Mouse (Mus musculus): ENCODE results near the gene Psmd1. TPM values are rescaled to one million over a fixed set of nuclear protein-coding genes. Genes with fewer than 3 reads are reported as not detected.
A peak's percentile ranks its signal among the peaks of the same experiment; 100 is the strongest.

Psmd1 gene
- polyA plus RNA-seq, 1 experiment from 2014 or later, result 134 TPM

DNA sequence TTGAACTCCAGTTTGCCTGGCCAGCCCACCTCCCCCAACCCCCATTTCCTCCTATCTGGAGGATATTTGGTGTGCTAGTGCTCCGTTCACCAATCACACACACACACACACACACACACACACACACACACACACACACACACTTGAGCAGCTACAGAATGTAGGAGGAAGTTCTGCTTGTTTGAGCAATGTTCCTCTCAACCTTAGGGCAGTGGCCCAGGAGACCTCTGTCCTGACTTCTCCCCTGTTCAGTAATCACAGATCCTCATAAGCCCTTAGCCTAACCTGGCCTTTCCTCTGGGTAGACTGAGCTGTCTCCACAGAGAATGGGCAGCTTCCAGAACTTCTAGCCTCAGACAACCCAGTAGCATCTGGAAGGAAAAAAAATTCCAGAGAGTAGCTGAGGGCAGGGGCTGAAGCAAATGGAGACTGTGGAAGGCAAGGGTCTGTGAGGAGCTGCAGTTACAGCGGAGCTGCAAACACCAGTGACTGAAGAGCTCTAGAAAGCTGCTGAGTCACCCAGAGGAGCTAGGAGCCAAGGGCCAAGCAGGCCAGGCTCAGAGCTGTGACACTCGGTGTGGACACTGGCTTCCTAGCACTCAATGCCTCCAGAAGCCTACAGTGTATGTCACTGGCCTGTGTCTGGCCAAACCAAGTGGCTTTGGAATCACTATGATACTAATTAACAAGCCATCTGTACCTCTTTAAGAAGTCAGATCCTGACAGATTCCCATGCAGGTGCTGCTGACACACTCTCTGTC is 25.8 kb upstream of the Psmd1 start:
- no peak overlapping the region for H3K27ac ChIP-seq (replicated peaks in 1 of 2; ENCODE audit: control insufficient read depth in 1 of 2, insufficient read depth in 1 of 2, low read depth in 2 of 2, low read length in 2 of 2)
- H3K9ac ChIP-seq (ENCODE audit: low read length), result no peak overlapping the region
- WGBS, result 51% methylated on average over 3 of the region's 3 CpGs
- H3K36me3 ChIP-seq (ENCODE audit: control insufficient read depth, insufficient read depth, low read length), result no peaks in the 10 kb centered on the region
- no peak overlapping the region for H3K4me2 ChIP-seq (ENCODE audit: low read length)
- H3K27me3 ChIP-seq (ENCODE audit: control insufficient read depth, insufficient read depth, low read length), result peaks cover 3% of the 10 kb centered on the region; the same call in 1 of the 2 replicates
- peaks cover 4% of the 10 kb centered on the region for H3K9me3 ChIP-seq (ENCODE audit: control insufficient read depth, low read length)
- H3K4me1 ChIP-seq (ENCODE audit: control insufficient read depth in 2 of 2, insufficient read depth in 2 of 2, low read length in 2 of 2), result no peaks in the 10 kb centered on the region
- no peak for ATAC-seq (ENCODE audit: insufficient number of reproducible peaks, insufficient read depth, low FRiP score, low read depth)
- no peak overlapping the region for H3K4me3 ChIP-seq (ENCODE audit: control insufficient read depth in 1 of 2, insufficient read depth in 1 of 2, low read depth in 1 of 2, low read length in 2 of 2)

DNA sequence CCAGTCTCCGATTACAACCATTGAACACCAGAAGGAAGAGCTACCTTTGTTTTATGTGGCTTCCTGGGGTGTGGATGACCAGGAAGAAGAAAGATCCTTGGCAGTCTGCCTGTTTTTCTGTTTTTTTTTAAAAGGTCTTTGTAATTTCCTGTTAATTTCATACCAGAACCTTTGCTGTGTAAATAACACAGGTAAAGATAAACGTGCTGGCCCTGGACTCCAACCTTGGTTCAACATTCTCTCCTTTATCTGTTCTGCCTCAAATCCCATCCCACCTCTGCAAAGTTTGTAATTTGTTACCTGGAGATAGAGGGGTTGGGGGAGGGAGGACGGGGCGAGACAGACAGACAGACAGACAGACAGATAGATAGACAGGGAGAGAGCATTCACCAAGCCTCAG is 24.1 kb upstream of the Psmd1 start:
- H3K27ac ChIP-seq (replicated peaks in 1 of 2; ENCODE audit: control insufficient read depth in 1 of 2, insufficient read depth in 1 of 2, low read depth in 2 of 2, low read length in 2 of 2), result no peak overlapping the region
- no peak overlapping the region for H3K4me3 ChIP-seq (ENCODE audit: control insufficient read depth in 1 of 2, insufficient read depth in 1 of 2, low read depth in 1 of 2, low read length in 2 of 2)
- H3K36me3 ChIP-seq (ENCODE audit: control insufficient read depth, insufficient read depth, low read length), result no peaks in the 10 kb centered on the region
- peaks cover 4% of the 10 kb centered on the region for H3K9me3 ChIP-seq (ENCODE audit: control insufficient read depth, low read length)
- ATAC-seq (ENCODE audit: insufficient number of reproducible peaks, insufficient read depth, low FRiP score, low read depth), result no peak
- no peak overlapping the region for H3K9ac ChIP-seq (ENCODE audit: low read length)
- 67% methylated on average over 4 of the region's 4 CpGs for WGBS
- peaks cover 19% of the 10 kb centered on the region for H3K27me3 ChIP-seq (ENCODE audit: control insufficient read depth, insufficient read depth, low read length)
- H3K4me1 ChIP-seq (ENCODE audit: control insufficient read depth in 2 of 2, insufficient read depth in 2 of 2, low read length in 2 of 2), result no peaks in the 10 kb centered on the region
- no peak overlapping the region for H3K4me2 ChIP-seq (ENCODE audit: low read length)

DNA sequence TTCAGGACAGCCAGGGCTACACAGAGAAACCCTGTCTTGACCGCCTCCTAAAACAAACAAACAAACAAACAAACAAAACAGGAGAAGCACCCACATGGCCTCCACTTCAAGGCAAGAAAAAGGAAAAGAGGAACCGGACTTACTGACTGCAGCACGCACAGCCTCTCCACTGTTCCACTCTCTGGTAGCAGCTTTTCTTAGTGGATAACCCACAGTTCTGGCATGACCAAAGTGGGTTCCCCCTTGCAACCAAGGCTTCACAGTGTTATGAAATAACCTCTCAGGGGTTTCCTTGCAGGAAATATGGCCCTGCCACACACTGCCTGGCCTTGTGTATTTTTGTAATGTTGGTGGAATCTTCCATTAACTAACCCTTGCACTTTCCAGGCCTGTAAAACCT is 23.4 kb upstream of the Psmd1 start:
- no peak overlapping the region for H3K27ac ChIP-seq (replicated peaks in 1 of 2; ENCODE audit: control insufficient read depth in 1 of 2, insufficient read depth in 1 of 2, low read depth in 2 of 2, low read length in 2 of 2)
- ATAC-seq (ENCODE audit: insufficient number of reproducible peaks, insufficient read depth, low FRiP score, low read depth), result no peak
- H3K9me3 ChIP-seq (ENCODE audit: control insufficient read depth, low read length), result peaks cover 4% of the 10 kb centered on the region
- H3K4me3 ChIP-seq (ENCODE audit: control insufficient read depth in 1 of 2, insufficient read depth in 1 of 2, low read depth in 1 of 2, low read length in 2 of 2), result no peak overlapping the region
- H3K27me3 ChIP-seq (ENCODE audit: control insufficient read depth, insufficient read depth, low read length), result peaks cover 25% of the 10 kb centered on the region
- 85% methylated on average over 3 of the region's 3 CpGs for WGBS
- no peaks in the 10 kb centered on the region for H3K36me3 ChIP-seq (ENCODE audit: control insufficient read depth, insufficient read depth, low read length)
- 0 out of 4 replicates have a peak, but pooled peaks cover 0 to 2% of the 10 kb centered on the region in 2 experiments for H3K4me1 ChIP-seq (ENCODE audit: control insufficient read depth in 2 of 2, insufficient read depth in 2 of 2, low read length in 2 of 2)
- no peak overlapping the region for H3K4me2 ChIP-seq (ENCODE audit: low read length)
- H3K9ac ChIP-seq (ENCODE audit: low read length), result no peak overlapping the region

DNA sequence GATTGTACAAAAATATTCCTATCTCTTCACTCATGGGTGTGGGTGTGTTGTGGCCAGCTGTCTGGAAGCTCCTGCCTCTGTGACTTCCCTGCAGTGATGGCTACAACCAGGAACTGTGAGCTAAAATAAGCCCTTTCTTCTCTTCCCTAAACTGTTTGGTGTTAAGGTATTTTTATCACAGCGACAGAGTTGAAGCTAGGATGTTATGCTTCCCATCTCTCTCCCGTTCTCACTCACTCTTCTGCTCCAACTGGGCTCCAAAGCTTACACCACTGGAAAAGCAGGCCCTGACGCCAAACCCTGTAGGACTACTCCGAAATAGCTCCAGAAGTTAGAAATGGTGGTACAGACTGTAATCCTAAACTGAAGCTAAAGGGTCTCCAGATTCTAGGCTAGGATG is 19.1 kb upstream of the Psmd1 start:
- Histone ChIP-seq H3K4me1 (ENCODE audit: control insufficient read depth in 2 of 2, insufficient read depth in 2 of 2, low read length in 2 of 2) (peaks cover 11 to 22% of the 10 kb centered on the region in 2 experiments), H3K27ac (replicated peaks in 1 of 2; ENCODE audit: control insufficient read depth in 1 of 2, insufficient read depth in 1 of 2, low read depth in 2 of 2, low read length in 2 of 2) (no peak overlapping the region), H3K9me3 (ENCODE audit: control insufficient read depth, low read length) (peaks cover 4% of the 10 kb centered on the region), H3K27me3 (ENCODE audit: control insufficient read depth, insufficient read depth, low read length) (peaks cover 54% of the 10 kb centered on the region), H3K9ac (ENCODE audit: low read length) (no peak overlapping the region), H3K36me3 (ENCODE audit: control insufficient read depth, insufficient read depth, low read length) (no peaks in the 10 kb centered on the region), H3K4me3 (ENCODE audit: control insufficient read depth in 1 of 2, insufficient read depth in 1 of 2, low read depth in 1 of 2, low read length in 2 of 2) (no peak overlapping the region), H3K4me2 (ENCODE audit: low read length) (no peak overlapping the region)
- 55% methylated on average over 4 of the region's 4 CpGs for WGBS
- no peak for ATAC-seq (ENCODE audit: insufficient number of reproducible peaks, insufficient read depth, low FRiP score, low read depth)

DNA sequence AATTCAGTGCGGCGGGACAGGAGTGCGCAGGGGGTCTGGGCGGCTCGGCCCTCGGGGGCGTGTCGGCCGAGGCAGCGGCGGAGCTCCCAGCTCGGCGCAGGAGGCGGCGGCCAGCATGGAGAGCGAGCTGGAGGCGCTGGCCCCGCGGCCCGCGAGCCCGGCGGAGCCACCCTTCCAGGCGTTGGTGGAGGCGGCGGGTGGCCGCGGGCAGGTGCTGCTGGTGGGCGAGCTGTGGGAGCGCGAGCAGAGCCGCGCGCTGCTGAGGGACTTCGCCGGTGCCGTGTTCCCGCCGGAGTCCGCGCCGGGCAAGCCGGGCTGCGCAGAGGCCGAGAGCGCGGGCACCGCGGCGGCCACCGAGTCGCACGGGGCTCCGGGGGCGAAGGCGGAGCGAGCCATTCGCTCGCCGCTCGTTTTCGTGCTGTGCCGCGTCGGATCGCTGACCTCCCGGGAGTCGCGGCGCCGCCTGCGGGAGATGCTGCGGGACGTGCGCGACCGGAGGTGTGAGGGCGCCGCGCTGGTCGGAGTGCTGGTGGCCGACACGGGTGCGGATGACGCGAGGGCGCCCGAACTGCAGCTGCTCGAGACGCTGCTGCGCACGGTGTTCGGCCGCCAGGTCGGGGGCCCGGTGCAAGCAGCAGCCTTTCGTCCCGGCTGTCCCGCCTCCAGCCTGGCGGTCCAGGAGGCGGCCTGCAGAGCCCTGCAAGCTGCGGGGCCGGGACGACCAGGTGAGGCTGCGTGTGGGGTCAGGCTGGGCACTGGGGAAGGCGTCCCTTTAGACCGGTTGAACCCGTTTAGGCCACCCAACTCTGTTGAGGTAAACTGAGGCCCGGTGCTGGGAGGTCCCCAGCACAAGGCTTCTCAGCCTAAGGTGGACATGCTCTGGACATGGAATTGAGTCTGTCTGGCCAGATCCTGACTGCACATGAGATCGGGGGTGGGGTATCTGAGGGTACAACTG is 18.1 kb upstream of the Psmd1 start, which contains the start of gene 2810459M11Rik:
Gene 2810459M11Rik, plus strand, starts transcription at position 16 of the 958 bp plus-strand sequence.
- Histone ChIP-seq H3K4me2 (ENCODE audit: low read length) (peak within 1 kb of the TSS; percentile 98), H3K27ac (replicated peaks in 1 of 2; ENCODE audit: control insufficient read depth in 1 of 2, insufficient read depth in 1 of 2, low read depth in 2 of 2, low read length in 2 of 2) (no peak within 1 kb of the TSS), H3K4me1 (ENCODE audit: control insufficient read depth in 2 of 2, insufficient read depth in 2 of 2, low read length in 2 of 2) (peaks cover 11 to 22% of the 10 kb centered on the region in 2 experiments), H3K27me3 (ENCODE audit: control insufficient read depth, insufficient read depth, low read length) (peaks cover 54% of the 10 kb centered on the region), H3K4me3 (ENCODE audit: control insufficient read depth in 1 of 2, insufficient read depth in 1 of 2, low read depth in 1 of 2, low read length in 2 of 2) (peak within 1 kb of the TSS; percentile 53 to 58), H3K9ac (ENCODE audit: low read length) (peak within 1 kb of the TSS; percentile 68), H3K9me3 (ENCODE audit: control insufficient read depth, low read length) (peaks cover 4% of the 10 kb centered on the region), H3K36me3 (ENCODE audit: control insufficient read depth, insufficient read depth, low read length) (no peaks in the 10 kb centered on the region)
- WGBS, result under 1% methylated on average over 97 of the region's 110 CpGs
- ATAC-seq (ENCODE audit: insufficient number of reproducible peaks, insufficient read depth, low FRiP score, low read depth), result peak; percentile 56

DNA sequence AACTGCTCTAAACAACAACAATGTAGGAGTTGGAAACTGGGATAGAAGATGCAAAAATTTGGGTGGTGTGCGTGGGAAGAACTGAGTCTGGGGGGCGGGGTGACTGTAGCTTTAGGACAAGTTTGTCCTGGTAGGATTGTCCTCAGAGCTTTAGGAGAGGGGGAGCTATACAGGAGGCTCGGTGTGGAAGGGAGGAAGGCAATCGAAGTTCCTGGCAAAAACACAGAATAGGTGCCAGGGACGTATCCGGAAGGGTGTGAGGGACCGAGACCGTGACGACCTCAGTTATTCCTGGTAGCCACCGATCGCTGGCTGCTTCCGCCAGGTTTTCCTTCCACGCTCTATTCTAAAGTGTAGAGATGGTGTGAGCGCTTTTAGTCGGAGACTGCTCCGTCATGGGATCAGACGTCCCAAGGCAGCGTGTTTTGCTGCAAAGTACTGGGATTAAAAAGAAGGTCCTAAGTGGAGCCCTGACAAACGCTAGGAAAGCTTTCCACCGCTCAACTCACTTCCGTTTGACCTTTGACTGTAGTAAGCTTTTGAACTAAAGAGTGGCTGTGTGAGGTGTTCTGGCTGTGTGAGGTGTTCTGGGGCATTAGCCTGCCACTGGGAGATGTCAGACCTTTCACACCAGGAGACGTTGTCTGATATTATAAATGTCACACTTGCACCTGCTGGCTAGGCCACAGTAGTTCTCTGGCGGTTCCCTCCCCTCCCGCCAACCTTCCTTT is 17.2 kb upstream of the Psmd1 start:
- no peak overlapping the region for H3K27ac ChIP-seq (replicated peaks in 1 of 2; ENCODE audit: control insufficient read depth in 1 of 2, insufficient read depth in 1 of 2, low read depth in 2 of 2, low read length in 2 of 2)
- peaks cover 11 to 22% of the 10 kb centered on the region in 2 experiments for H3K4me1 ChIP-seq (ENCODE audit: control insufficient read depth in 2 of 2, insufficient read depth in 2 of 2, low read length in 2 of 2)
- H3K27me3 ChIP-seq (ENCODE audit: control insufficient read depth, insufficient read depth, low read length), result peaks cover 54% of the 10 kb centered on the region
- 15% methylated on average over 24 of the region's 24 CpGs for WGBS
- H3K4me3 ChIP-seq (ENCODE audit: control insufficient read depth in 1 of 2, insufficient read depth in 1 of 2, low read depth in 1 of 2, low read length in 2 of 2), result peak overlapping the region in 1 of 2 experiments; percentile 58; a peak in 3 of 4 replicates
- peak overlapping the region; percentile 98 for H3K4me2 ChIP-seq (ENCODE audit: low read length)
- H3K9me3 ChIP-seq (ENCODE audit: control insufficient read depth, low read length), result no peaks in the 10 kb centered on the region
- H3K9ac ChIP-seq (ENCODE audit: low read length), result no peak overlapping the region
- H3K36me3 ChIP-seq (ENCODE audit: control insufficient read depth, insufficient read depth, low read length), result no peaks in the 10 kb centered on the region
- no peak for ATAC-seq (ENCODE audit: insufficient number of reproducible peaks, insufficient read depth, low FRiP score, low read depth)

DNA sequence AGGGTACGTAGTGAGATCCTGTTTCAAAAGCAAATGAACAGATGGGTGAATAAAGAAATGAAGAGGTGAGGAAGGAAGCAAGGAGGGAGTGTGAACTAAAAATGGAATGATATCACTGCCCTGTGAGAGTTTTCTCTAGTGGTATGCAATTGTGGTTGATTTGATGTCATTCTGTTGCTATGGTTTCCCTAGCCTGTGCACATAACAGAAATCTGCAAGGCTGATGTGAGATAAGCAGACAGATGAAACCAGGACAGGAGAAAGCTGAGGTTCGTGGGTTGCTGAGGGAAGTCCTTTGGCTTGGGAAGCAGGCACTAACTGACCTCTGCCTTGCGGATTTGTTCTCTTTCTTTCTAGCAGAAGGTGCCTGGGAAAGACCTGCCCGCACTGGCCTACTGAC is 16.0 kb upstream of the Psmd1 start:
- Histone ChIP-seq H3K4me2 (ENCODE audit: low read length) (no peak overlapping the region), H3K27ac (replicated peaks in 1 of 2; ENCODE audit: control insufficient read depth in 1 of 2, insufficient read depth in 1 of 2, low read depth in 2 of 2, low read length in 2 of 2) (no peak overlapping the region), H3K27me3 (ENCODE audit: control insufficient read depth, insufficient read depth, low read length) (peaks cover 52% of the 10 kb centered on the region), H3K9me3 (ENCODE audit: control insufficient read depth, low read length) (no peaks in the 10 kb centered on the region), H3K9ac (ENCODE audit: low read length) (no peak overlapping the region), H3K36me3 (ENCODE audit: control insufficient read depth, insufficient read depth, low read length) (no peaks in the 10 kb centered on the region), H3K4me3 (ENCODE audit: control insufficient read depth in 1 of 2, insufficient read depth in 1 of 2, low read depth in 1 of 2, low read length in 2 of 2) (no peak overlapping the region), H3K4me1 (ENCODE audit: control insufficient read depth in 2 of 2, insufficient read depth in 2 of 2, low read length in 2 of 2) (peaks cover 11 to 22% of the 10 kb centered on the region in 2 experiments)
- no peak for ATAC-seq (ENCODE audit: insufficient number of reproducible peaks, insufficient read depth, low FRiP score, low read depth)
- WGBS, result 57% methylated on average over 4 of the region's 4 CpGs
